Mouse (Mus musculus) heart, postnatal 25 days (tissue): ENCODE results near the gene Plcd1. TPM values are rescaled to one million over a fixed set of nuclear protein-coding genes. Genes with fewer than 3 reads are reported as not detected.

ENCODE experiments used
- DNase-seq: peaks from one replicate; pipeline ENCODE4 v3.0.0; 2022; ENCODE audit warnings: low spot score
- intact Hi-C: fragments of 180-260 bp; cut with DNase I; formaldehyde crosslinking; loops from one replicate; pipeline ENCODE4 v1.15.1; 2025
- total RNA-seq, 2 experiments: library from RNA; stranded (reverse); gene quantifications; 2 replicates each; pipeline ENCODE4 v1.2.3; 2021

The Plcd1 gene
- total RNA-seq, 2 experiments from 2014 or later, result 17.9 to 20.0 TPM

DNA sequence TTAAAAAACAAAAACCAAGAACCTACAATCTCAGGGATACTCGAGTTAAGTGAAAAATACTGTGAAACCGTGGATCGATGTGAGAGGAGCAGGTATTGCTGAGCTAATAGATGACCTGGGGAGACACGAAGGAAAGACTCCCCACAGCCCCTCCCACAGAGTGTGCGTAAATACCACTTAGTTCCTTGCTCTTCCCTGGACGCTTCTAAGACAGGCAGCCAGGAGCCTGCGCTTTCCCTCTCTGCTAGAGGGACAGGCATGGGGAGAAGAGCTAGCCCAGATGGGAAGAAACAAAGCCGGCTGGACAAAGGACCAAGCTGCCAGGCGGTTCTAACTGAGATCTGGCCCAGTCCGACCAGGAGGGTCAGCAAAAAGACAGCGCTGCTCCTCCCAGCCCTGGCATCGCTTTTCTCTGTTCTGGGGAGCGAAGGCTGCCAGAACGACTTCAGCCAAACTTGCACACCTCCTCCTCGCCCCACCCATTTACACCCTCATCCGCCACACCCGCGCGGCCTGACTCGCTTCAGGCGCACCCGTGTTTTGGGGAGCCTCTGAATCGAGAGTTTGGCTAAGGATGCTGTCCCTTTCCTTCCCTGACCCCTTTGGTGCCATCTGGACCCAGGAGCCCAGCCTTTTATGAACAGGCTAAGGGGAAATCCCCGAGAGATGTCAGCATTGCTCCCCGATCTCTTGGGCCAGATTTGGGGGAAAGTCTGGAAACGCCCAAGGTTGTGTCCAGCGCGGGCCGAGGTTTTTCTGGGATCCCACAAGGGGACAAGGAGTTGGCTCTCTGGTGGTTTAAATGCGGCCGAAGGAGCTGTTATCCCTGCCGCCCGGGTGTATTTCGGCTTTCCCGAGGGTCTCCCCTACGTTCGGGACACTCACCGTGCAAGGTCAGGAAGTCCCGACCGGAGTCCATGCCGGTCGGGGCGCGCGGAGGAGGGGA, 556 bp downstream of the Plcd1 start:
- intact Hi-C loops, result loop anchor here (5.0 kb wide), 1 partner anchor 310 kb away; the partner anchor contains the start of gene Acvr2b
- no peak for DNase-seq

DNA sequence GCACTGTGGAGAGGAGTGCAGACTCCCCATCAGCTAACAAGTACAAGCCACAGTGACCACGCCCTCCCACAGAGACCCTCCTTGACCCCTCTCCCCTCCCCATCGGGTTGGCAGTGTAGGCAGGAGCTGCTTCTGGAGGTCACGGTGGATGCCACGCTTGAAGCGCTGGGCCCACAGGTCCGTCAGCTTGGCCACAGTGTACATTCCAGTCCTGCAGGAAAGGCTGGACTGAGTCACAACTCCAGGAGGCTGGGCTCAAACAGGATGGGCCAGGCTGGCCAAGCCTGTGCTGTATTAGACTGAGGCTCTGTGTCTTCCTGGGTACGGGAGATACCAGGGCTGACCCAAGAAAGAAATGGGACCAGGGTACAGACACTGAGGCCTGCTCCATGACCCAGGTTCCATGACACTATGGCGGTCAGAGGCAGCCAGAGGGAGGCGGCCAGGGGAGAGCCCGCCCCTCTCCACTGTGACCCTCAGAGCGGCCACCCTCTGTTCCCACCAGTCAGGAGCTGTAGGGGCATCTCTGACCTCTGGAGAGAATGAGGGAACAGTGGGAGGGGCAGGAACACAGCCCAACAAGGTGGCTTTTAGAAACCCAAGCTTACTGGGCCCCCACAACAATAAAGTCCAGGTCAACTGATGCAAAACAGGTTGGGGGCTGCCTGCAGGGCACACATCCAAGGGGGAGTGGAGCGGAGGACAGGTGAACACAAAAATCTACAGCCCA, 1.6 kb downstream of the Plcd1 start:
- DNase-seq, result no peak
- intact Hi-C loops, result loop anchor here (5.0 kb wide), 1 partner anchor 311 kb away; the partner anchor contains the start of gene Acvr2b

GRCm38 (mm10) chr9:119090462-119090861, 2.8 kb downstream of the Plcd1 start:
- intact Hi-C loops, result loop anchor here (5.0 kb wide), 1 partner anchor 312 kb away; the partner anchor contains the start of gene Acvr2b

GRCm38 (mm10) chr9:119089437-119089836, 3.9 kb downstream of the Plcd1 start:
- intact Hi-C loops, result no loop called here
- no peak for DNase-seq

More at GRCm38 (mm10) chr9:119090462-119090861, 2.8 kb downstream of the Plcd1 start:
- DNase-seq, result no peak

DNA sequence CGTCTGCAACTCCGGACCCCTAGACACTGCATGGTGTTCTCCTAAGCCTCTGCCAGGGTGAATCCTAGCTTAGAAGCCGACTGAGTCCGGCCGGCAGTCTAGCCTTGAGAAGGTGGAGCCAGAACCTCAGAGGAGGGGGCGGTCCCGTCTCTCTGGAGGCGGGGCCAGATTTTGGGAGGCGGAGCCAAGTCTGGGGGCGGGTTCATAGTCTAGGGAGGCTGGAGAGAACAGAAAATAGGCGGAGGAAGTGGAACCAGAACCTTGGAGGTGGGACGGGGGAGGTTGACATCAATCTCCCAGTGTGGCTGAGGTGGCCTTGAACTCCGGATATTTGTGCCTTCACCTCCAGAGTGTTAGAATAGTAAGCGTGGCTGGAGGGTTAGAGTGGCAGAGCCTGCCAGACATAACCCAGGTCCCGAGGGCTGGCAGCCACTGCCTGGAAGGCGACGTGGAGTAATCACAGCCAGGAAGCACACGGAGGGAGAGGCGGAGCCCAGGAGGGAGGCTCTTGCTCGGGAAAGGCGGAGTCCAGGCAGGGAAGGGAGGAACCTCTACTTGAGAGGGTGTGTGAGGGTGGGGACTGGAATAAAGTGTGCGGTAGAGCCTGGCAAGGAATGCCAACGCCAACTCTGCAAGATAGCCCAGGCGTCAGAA, 5.0 kb downstream of the Plcd1 start:
- DNase-seq, result peak; percentile 77
- intact Hi-C loops, result no loop called here

DNA sequence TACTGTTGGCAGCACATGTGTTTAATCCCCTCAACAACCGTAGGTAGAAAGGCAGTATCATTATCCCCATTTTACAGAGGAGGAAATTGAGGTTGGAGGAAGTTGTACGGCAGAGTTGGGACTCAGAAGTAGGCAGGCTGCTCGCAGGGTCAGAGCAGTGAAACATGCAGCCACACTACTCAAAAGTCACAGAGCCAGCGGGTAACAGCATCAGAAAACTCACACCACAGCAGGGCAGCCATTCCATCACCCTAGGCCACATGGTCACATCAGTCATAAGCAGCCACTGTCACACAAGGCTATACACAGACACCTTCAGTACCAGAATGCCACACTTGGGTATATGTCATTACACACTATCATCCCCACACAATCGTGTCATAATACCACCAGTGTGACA, 6.0 kb downstream of the Plcd1 start:
- intact Hi-C loops, result no loop called here
- no peak for DNase-seq

GRCm38 (mm10) chr9:119086451-119086850, 6.9 kb downstream of the Plcd1 start:
- no peak for DNase-seq

GRCm38 (mm10) chr9:119083966-119084365, 9.3 kb downstream of the Plcd1 start:
- intact Hi-C loops, result no loop called here
- DNase-seq, result no peak

More at GRCm38 (mm10) chr9:119086451-119086850, 6.9 kb downstream of the Plcd1 start:
- intact Hi-C loops, result no loop called here

DNA sequence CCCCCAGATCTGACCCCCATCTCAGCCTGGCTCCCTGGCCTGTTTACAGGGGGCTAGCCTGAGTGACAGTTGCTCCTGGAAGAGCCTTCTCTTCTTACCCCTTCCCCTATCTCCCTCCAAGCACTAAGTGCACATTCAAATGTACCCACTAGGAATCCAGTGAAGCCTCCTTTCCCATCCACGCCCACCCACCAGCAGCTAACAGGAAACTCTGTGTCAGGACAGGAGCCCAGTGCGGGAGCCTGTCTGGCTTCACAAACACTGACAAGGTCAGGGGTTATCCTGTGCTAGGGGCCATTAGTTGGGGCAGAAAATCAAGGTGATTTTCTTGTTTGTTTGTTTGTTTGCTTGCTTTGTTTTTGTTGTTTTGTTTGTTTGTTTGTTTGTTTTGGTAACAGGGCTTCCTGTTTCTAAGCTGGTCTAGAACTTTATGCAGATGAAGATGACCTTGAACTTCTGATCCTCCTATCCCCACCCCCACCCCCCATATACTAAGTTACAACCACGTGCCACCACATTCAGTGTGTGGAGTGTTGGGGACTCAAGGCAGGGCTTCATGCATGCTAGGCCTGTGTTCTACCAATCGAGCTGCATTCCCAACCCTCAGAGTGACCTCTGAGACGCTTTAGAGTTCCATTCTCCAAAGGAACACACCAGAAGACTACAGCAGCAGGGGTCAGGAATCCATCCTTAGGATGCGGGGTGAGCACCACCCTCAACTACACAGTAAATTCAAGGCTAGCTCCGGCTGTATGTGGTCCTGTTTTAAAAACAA, 10.5 kb downstream of the Plcd1 start:
- no peak for DNase-seq
- intact Hi-C loops, result no loop called here

DNA sequence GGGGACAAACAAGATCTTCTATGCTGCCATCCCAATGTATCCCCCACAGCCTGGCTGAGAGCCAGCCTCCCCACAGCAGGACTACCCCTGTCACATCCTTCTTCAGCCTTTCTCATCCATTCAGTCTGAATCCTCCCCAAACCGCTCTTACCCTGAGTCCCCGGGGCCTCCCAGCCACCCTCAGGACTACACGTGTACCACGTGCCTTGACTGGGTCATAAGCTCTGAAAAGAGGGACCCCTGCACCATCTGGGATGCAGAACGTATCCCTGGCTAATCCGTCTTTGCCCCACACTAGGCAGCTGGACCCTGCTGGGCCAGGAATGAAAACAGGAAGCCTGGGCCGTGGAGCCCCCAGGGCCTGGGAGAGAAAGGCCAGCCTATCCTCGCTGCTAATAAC, 11.3 kb downstream of the Plcd1 start:
- no peak for DNase-seq
- intact Hi-C loops, result no loop called here

DNA sequence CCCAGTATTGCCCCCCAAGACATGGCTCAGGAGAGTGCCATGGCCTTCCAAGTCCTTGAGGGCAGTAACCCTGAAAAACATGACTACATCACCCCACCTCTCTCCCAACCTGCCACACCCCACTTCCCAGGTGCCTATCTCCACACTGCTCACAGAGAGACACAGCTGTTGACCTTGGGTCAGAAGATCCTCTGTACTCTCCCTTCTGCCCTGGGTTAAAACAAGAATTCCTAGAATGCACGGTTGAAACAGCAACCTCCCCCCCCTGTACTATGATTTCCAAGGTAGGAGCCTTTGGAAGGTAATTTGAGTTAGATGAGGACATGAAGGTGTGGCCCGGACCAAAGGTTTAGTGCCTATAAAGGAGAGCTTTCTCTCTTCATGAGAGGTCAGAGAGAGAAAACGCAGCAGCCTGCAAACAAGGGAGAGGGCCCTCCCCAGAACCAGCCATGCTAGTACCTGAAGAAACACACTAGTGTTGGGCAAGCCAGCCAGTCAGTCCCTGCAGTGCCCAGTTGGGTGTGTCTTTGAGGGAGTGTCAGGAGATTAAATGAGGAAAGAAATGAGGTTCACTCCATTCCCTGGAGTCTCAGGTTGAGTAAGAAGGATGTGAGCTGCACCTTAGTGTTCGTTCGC, 13.1 kb downstream of the Plcd1 start:
- intact Hi-C loops, result no loop called here
- no peak for DNase-seq

DNA sequence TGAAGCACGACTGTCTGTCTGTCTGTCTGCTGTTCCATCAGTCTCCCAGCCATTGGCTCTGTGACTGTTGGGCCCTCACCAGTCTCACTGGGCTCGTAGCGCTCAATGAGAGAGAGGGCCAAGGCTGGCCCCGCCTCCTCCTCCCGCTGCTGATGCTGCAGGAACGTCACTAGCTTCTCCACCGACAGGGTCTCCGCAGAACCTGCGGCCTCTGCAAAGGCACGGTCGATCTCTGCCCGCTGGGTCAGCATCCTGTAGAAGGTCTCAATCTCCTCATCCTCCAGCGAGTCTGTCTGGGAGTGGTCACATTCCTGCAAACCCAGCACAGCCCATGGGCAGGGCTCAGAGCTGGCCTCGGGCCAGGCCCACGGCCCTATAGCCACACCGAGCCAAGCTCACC, 17.6 kb downstream of the Plcd1 start:
- intact Hi-C loops, result no loop called here
- no peak for DNase-seq

- DNase-seq, result no peak
- intact Hi-C loops, result no loop called here
These were observed 20.0 kb downstream of the Plcd1 start for GRCm38 (mm10) chr9:119073184-119073895.

- no peak for DNase-seq
- intact Hi-C loops, result no loop called here
These were observed 21.5 kb downstream of the Plcd1 start for GRCm38 (mm10) chr9:119071786-119072185.

GRCm38 (mm10) chr9:119070173-119070825, 23.0 kb downstream of the Plcd1 start:
- DNase-seq, result no peak
- intact Hi-C loops, result no loop called here

- no peak for DNase-seq
- intact Hi-C loops, result loop anchor here (10.0 kb wide), 1 partner anchor 483 kb away; no protein-coding TSS in a partner anchor
These were observed 25.0 kb downstream of the Plcd1 start for GRCm38 (mm10) chr9:119068266-119068665.

- intact Hi-C loops, result loop anchor here (1.0 to 10.0 kb wide), 3 partner anchors 39 to 483 kb away; no protein-coding TSS in a partner anchor
- peak; percentile 48 for DNase-seq
These were observed 25.7 kb downstream of the Plcd1 start for GRCm38 (mm10) chr9:119067601-119068000.

GRCm38 (mm10) chr9:119064296-119064695, 29.0 kb downstream of the Plcd1 start:
- intact Hi-C loops, result loop anchor here (10.0 kb wide), 1 partner anchor 479 kb away; no protein-coding TSS in a partner anchor
- DNase-seq, result no peak
